ENCODE assay signal across 16 mouse cellular contexts in the genomic region with DNA sequence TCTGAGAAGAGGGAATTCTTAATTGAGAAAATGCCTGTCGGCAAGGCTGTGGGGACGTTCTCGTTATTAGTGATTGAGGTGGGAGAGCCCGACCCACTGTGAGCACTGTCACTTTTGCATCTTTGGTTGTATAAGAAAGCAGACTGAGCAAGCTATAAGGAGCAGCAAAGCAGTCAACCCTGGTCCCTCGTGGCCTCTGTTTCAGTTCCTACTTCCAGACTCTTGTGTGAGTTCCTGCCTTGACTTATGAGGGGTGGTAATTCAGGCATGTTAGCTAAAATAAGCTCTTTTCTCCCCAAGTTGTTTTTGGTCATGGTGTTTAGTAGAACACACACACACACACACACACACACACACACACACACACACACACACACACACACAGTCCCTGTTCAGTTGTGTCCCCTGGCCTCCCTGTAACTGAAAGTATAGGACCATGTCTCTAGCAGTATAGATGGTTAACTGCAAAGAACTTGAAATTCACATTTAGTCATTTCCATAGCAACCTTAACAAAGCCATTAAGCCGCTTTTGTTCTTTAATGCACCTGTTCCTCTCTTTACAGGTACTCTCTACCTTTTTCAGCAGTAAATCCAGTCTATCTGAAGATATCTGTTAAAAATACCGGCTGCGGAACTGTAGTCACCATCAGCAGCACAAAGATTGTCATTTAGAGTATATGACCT. TPM values are rescaled to one million over a fixed set of nuclear protein-coding genes. Genes with fewer than 3 reads are reported as not detected.
DNase-seq lines count a peak whose midpoint lies in the region; TF ChIP-seq lines count a peak whose summit lies in the region.
"Had no signal": no experiment of that assay in that cellular context is flagged by ENCODE, and none has a peak within 500 bp of the region (broad histone marks: within the 10 kb centered on the region; RNA-seq: fewer than 3 reads in every experiment).

No protein-coding gene starts in this region.

- DNase-seq in heart, adult 11 months, result peak; percentile 72
- DNase-seq in heart, postnatal 10 days, result no peak
- DNase-seq in A20 (ENCODE audit: low read depth, low spot score), result peak; percentile 81
- DNase-seq in CH12.LX (ENCODE audit: extremely low read depth), result peak; percentile 83
- DNase-seq in splenic B cell, adult 2 months (ENCODE audit: low read depth, low spot score), result peak; percentile 73
- no peak for DNase-seq in ovary, postnatal 14 days (ENCODE audit: low spot score)
- DNase-seq: adrenal gland, postnatal 14 days; cerebellum, adult 11-12 months; cerebellum, adult 9-10 months; cerebellum, postnatal 25 days; gastrocnemius, postnatal 10 days; heart, postnatal 36 days had no signal

- intact Hi-C loops in heart, postnatal 10 days (cut with DNase I), result no loop called here

- peak; percentile 80 for TF ChIP-seq EP300 in CH12.LX (IDR thresholded peaks at IDR 0.05; ENCODE audit: low read length)

- peak; percentile 13; the same call in 1 of the 2 replicates for TF ChIP-seq POLR2A in CH12.LX (IDR thresholded peaks at IDR 0.05; ENCODE audit: low read depth, low read length)

- no peaks in the 10 kb centered on the region for H3K9me3 ChIP-seq in CH12.LX (replicated peaks; ENCODE audit: low read length)
- H3K9me3 ChIP-seq: heart, embryonic 12.5 days had no signal

- H3K9ac ChIP-seq in CH12.LX (ENCODE audit: insufficient read depth, low read depth), result no peak overlapping the region
- H3K9ac ChIP-seq: embryonic facial prominence, embryonic 12.5 days; forebrain, embryonic 13.5 days; heart, embryonic 12.5 days had no signal

- in situ Hi-C loops in CH12.LX (cut with MboI; ENCODE audit: low pct_ligation_motif_present, low pct_unique_long_range_greater_than_20kb, low sequenced_read_pairs), result no loop called here

- dilution Hi-C loops in CH12.LX (cut with MboI; ENCODE audit: extremely low pct_ligation_motif_present, extremely low pct_unique_long_range_greater_than_20kb, low sequenced_read_pairs), result no loop called here

- H3K27ac ChIP-seq in CH12.LX (ENCODE audit: insufficient read depth, low read depth), result peak overlapping the region; percentile 37; the same call in 1 of the 2 replicates
- H3K27ac ChIP-seq: embryonic facial prominence, embryonic 12.5 days; forebrain, embryonic 13.5 days had no signal

- peak overlapping the region; percentile 90 for H3K4me2 ChIP-seq in CH12.LX (ENCODE audit: insufficient read depth, low read depth, poor library complexity, severe bottlenecking)
- H3K4me2 ChIP-seq: embryonic facial prominence, embryonic 12.5 days; forebrain, embryonic 13.5 days; heart, embryonic 12.5 days had no signal

- TF ChIP-seq CTCF in CH12.LX (conservative IDR thresholded peaks at IDR 0.05 in 1 of 2, IDR thresholded peaks at IDR 0.05 in 1 of 2; ENCODE audit: low read depth in 2 of 2, low read length in 2 of 2), result no peak

- TF ChIP-seq RAD21 in CH12.LX (IDR thresholded peaks at IDR 0.05; ENCODE audit: low read depth, low read length), result no peak

- no peak overlapping the region for H3K4me3 ChIP-seq in CH12.LX (replicated peaks in 1 of 3; ENCODE audit: low read depth in 2 of 3, low read length in 2 of 3, poor library complexity in 1 of 3)
- H3K4me3 ChIP-seq: embryonic facial prominence, embryonic 12.5 days; forebrain, embryonic 13.5 days; heart, embryonic 12.5 days had no signal

- peaks cover 18 to 44% of the 10 kb centered on the region in 2 experiments; a peak in 3 of 4 replicates for H3K4me1 ChIP-seq in CH12.LX (ENCODE audit: control insufficient read depth in 1 of 2, insufficient read depth in 2 of 2)
- H3K4me1 ChIP-seq: embryonic facial prominence, embryonic 12.5 days; forebrain, embryonic 13.5 days; heart, embryonic 12.5 days had no signal

- no peaks in the 10 kb centered on the region for H3K36me3 ChIP-seq in CH12.LX (replicated peaks in 1 of 2; ENCODE audit: control insufficient read depth in 1 of 2, insufficient read depth in 1 of 2, low read length in 1 of 2)
- no peaks in the 10 kb centered on the region for H3K36me3 ChIP-seq in splenic B cell, adult 2 months (ENCODE audit: control insufficient read depth, insufficient read depth, low read length, poor library complexity, severe bottlenecking)
- H3K36me3 ChIP-seq: embryonic facial prominence, embryonic 12.5 days; heart, embryonic 12.5 days had no signal

- H3K79me2 ChIP-seq in CH12.LX (replicated peaks; ENCODE audit: control insufficient read depth, extremely low read depth, insufficient read depth, poor library complexity, severe bottlenecking), result no peaks in the 10 kb centered on the region

- no peaks in the 10 kb centered on the region for H3K27me3 ChIP-seq in CH12.LX (replicated peaks)
- H3K27me3 ChIP-seq in splenic B cell, adult 2 months (ENCODE audit: control insufficient read depth, insufficient read depth, low read length, poor library complexity, severe bottlenecking), result no peaks in the 10 kb centered on the region
- H3K27me3 ChIP-seq: embryonic facial prominence, embryonic 12.5 days; forebrain, embryonic 13.5 days; heart, embryonic 12.5 days had no signal

TF ChIP-seq in CH12.LX, 34 proteins besides CTCF, POLR2A, EP300 and RAD21:
- TF ChIP-seq POLR2AphosphoS2 (IDR thresholded peaks at IDR 0.05; ENCODE audit: low read depth, low read length), result no peak
- peak; percentile 52 for TF ChIP-seq CHD2 (IDR thresholded peaks at IDR 0.05; ENCODE audit: low read length)
- no peak for TF ChIP-seq MAZ (IDR thresholded peaks at IDR 0.05; ENCODE audit: low read depth, low read length)
- TF ChIP-seq MAX (IDR thresholded peaks at IDR 0.05; ENCODE audit: low read length), result peak; percentile 22; the same call in 1 of the 2 replicates
- TF ChIP-seq E2F4 (IDR thresholded peaks at IDR 0.05; ENCODE audit: insufficient replicate concordance, low read depth, low read length), result no peak
- no peak for TF ChIP-seq NELFE (IDR thresholded peaks at IDR 0.05; ENCODE audit: low read depth, low read length)
- TF ChIP-seq NRF1 (IDR thresholded peaks at IDR 0.05; ENCODE audit: low read depth, low read length), result no peak
- no peak for TF ChIP-seq USF1 (IDR thresholded peaks at IDR 0.05; ENCODE audit: low read depth, low read length)
- 0 out of 2 replicates have a peak, but pooled peaks have one; percentile 26 for TF ChIP-seq ETS1 (conservative IDR thresholded peaks at IDR 0.05; ENCODE audit: low read depth, low read length)
- no peak for TF ChIP-seq ZNF384 (IDR thresholded peaks at IDR 0.05; ENCODE audit: low read depth, low read length)
- TF ChIP-seq IRF4 (IDR thresholded peaks at IDR 0.05; ENCODE audit: low read depth, low read length), result peak; percentile 90
- TF ChIP-seq SMC3 (IDR thresholded peaks at IDR 0.05; ENCODE audit: low read depth, low read length), result no peak
- TF ChIP-seq TBP (conservative IDR thresholded peaks at IDR 0.05; ENCODE audit: low read depth, low read length), result 0 out of 2 replicates have a peak, but pooled peaks have one; percentile 34
- no peak for TF ChIP-seq USF2 (conservative IDR thresholded peaks at IDR 0.05; ENCODE audit: low read depth, low read length)
- no peak for TF ChIP-seq JUND (conservative IDR thresholded peaks at IDR 0.05; ENCODE audit: low read depth, low read length)
- no peak for TF ChIP-seq JUN (IDR thresholded peaks at IDR 0.05; ENCODE audit: insufficient read depth, low read depth, low read length)
- TF ChIP-seq RCOR1 (conservative IDR thresholded peaks at IDR 0.05; ENCODE audit: low read depth, low read length), result no peak; the same call in 1 of the 2 replicates
- no peak for TF ChIP-seq MAFK (IDR thresholded peaks at IDR 0.05; ENCODE audit: insufficient replicate concordance, low read length)
- TF ChIP-seq SIN3A (IDR thresholded peaks at IDR 0.05; ENCODE audit: low read length), result no peak
- no peak for TF ChIP-seq TCF12 (IDR thresholded peaks at IDR 0.05; ENCODE audit: low read depth, low read length)
- TF ChIP-seq KAT2A (IDR thresholded peaks at IDR 0.05; ENCODE audit: insufficient replicate concordance, low read length), result no peak
- TF ChIP-seq ELF1 (IDR thresholded peaks at IDR 0.05; ENCODE audit: low read depth, low read length), result 0 out of 2 replicates have a peak, but pooled peaks have one; percentile 11
- TF ChIP-seq ZC3H11A (IDR thresholded peaks at IDR 0.05; ENCODE audit: low read depth, low read length), result no peak
- TF ChIP-seq BHLHE40 (IDR thresholded peaks at IDR 0.05; ENCODE audit: low read depth, low read length), result peak; percentile 5; the same call in 1 of the 2 replicates
- no peak for TF ChIP-seq MXI1 (IDR thresholded peaks at IDR 0.05; ENCODE audit: low read depth, low read length)
- no peak; the same call in 1 of the 2 replicates for TF ChIP-seq ZMIZ1 (IDR thresholded peaks at IDR 0.05; ENCODE audit: low read depth, low read length)
- TF ChIP-seq PAX5 (IDR thresholded peaks at IDR 0.05; ENCODE audit: low read length), result no peak
- no peak for TF ChIP-seq UBTF (IDR thresholded peaks at IDR 0.05; ENCODE audit: low read depth, low read length)
- peak; percentile 90 for TF ChIP-seq MYC (IDR thresholded peaks at IDR 0.05; ENCODE audit: low read depth, low read length)
- TF ChIP-seq ZKSCAN1 (IDR thresholded peaks at IDR 0.05; ENCODE audit: borderline replicate concordance, low read depth, low read length), result no peak
- 0 out of 2 replicates have a peak, but pooled peaks have one; percentile 34 for TF ChIP-seq CHD1 (IDR thresholded peaks at IDR 0.05; ENCODE audit: low read depth, low read length)
- TF ChIP-seq HCFC1 (IDR thresholded peaks at IDR 0.05; ENCODE audit: low read depth, low read length), result no peak
- TF ChIP-seq GABPA (IDR thresholded peaks at IDR 0.05; ENCODE audit: insufficient replicate concordance, low read depth, low read length), result no peak
- peak; percentile 56; the same call in 1 of the 2 replicates for TF ChIP-seq MEF2A (IDR thresholded peaks at IDR 0.05; ENCODE audit: borderline replicate concordance, low read depth, low read length)
TF ChIP-seq in CH12.LX: peak in this region for 10.

RNA-seq across cellular contexts. Expression of gene Igfbp7, which starts 36.2 kb away (rescaled TPM):
- 100 to 1,000 TPM; 435 to 466 TPM for total RNA-seq in heart, postnatal 10 days (2021)
- 0.17 and 0.29 TPM in 2 replicates for total RNA-seq in CH12.LX (2012; rRNA removed)
- 0.30 and 0.35 TPM in 2 replicates for total RNA-seq in CH12.LX (2014; rRNA removed)
- 0.52 and 0.70 TPM in 2 replicates for polyA plus RNA-seq in CH12.LX (2012; ENCODE audit: insufficient read length, low read depth)
- total RNA-seq: MEL had no signal

Comparison
In these comparisons a context has a peak if more than half of its experiments do, and no peak if none do; other contexts are left out.
1. DNase-seq: peak in heart, adult 11 months (single experiment), A20 (single experiment), CH12.LX (single experiment) and splenic B cell, adult 2 months (single experiment); none in heart, postnatal 10 days (0 of 2) and ovary, postnatal 14 days (single experiment).
2. RNA of gene Igfbp7, which starts 36.2 kb away (total RNA-seq): 435 to 466 TPM in heart, postnatal 10 days; 0.17 to 0.35 TPM in CH12.LX; every median in the first group is over 100 times any median in the second.